Mouse (Mus musculus): ENCODE measurements around the gene Kcnma1. TPM values are rescaled to one million over a fixed set of nuclear protein-coding genes. Genes with fewer than 3 reads are reported as not detected.

Gene Kcnma1
- polyA plus RNA-seq, 2 experiments = 5.4 to 8.5 TPM

GRCm38 (mm10) chr14:23650126-23650525 is 364.2 kb downstream of the Kcnma1 start:
- H3K36me3 ChIP-seq (ENCODE audit: control insufficient read depth, insufficient read depth, low read length) = no peaks in the 10 kb centered on the region
- no peak for ATAC-seq (ENCODE audit: low FRiP score, low read depth)
- H3K9ac ChIP-seq (ENCODE audit: low read depth, low read length, severe bottlenecking) = no peak overlapping the region
- no peak overlapping the region for H3K4me3 ChIP-seq (replicated peaks; ENCODE audit: low read length)
- H3K4me2 ChIP-seq (replicated peaks; ENCODE audit: low read depth, low read length, severe bottlenecking) = no peak overlapping the region
- H3K27me3 ChIP-seq (ENCODE audit: control insufficient read depth, insufficient read depth, low read length) = no peaks in the 10 kb centered on the region
- H3K4me1 ChIP-seq (ENCODE audit: control insufficient read depth, insufficient read depth, low read length) = no peaks in the 10 kb centered on the region
- H3K9me3 ChIP-seq (ENCODE audit: control insufficient read depth, low read length) = no peaks in the 10 kb centered on the region
- H3K27ac ChIP-seq (replicated peaks; ENCODE audit: low read depth, low read length) = no peak overlapping the region
- DNase-seq (ENCODE audit: low spot score) = no peak
- no peak for TF ChIP-seq POLR2A (IDR thresholded peaks at IDR 0.05; ENCODE audit: borderline replicate concordance, extremely low read depth, insufficient read depth, insufficient read length)
- 84% methylated on average over 3 of the region's 3 CpGs for WGBS

DNA sequence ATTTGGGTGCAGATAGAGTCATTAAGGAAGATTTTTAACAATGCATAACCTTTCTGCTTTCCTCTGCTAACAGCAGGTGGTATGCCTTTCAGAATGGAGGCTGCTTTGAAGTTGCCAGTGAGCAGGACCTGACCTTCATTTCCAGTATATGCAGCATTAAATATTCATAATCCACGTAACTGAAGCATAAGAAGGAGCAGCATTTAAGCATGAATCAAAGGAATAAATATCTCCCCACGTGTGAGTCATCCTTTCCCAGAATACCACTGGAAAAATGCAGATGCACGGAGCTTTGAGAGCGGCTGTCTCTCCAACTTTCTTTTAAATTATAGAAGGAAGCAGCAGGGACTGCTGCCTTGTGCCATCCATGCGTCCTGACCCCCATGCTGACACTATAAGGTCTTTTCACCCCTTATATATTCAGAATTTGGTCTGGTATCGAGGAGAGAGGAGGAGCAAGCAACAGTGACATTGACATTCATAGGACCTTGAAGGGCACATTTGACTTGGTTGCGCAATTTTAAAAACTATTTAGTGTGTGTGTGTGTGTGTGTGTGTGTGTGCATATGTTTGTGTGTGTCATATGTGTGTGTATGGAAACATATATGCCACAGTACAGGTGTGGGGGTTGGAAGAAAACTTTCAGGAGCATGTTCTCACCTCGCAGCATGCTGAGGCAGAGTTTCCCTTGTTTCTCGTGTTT is 368.8 kb downstream of the Kcnma1 start:
- DNase-seq (ENCODE audit: low spot score) = no peak
- Histone ChIP-seq H3K4me1 (ENCODE audit: control insufficient read depth, insufficient read depth, low read length) (peaks cover 5% of the 10 kb centered on the region; the same call in 1 of the 2 replicates), H3K9me3 (ENCODE audit: control insufficient read depth, low read length) (no peaks in the 10 kb centered on the region), H3K4me3 (replicated peaks; ENCODE audit: low read length) (no peak overlapping the region), H3K36me3 (ENCODE audit: control insufficient read depth, insufficient read depth, low read length) (no peaks in the 10 kb centered on the region), H3K9ac (ENCODE audit: low read depth, low read length, severe bottlenecking) (no peak overlapping the region), H3K4me2 (replicated peaks; ENCODE audit: low read depth, low read length, severe bottlenecking) (no peak overlapping the region), H3K27ac (replicated peaks; ENCODE audit: low read depth, low read length) (no peak overlapping the region), H3K27me3 (ENCODE audit: control insufficient read depth, insufficient read depth, low read length) (no peaks in the 10 kb centered on the region)
- no peak for TF ChIP-seq POLR2A (IDR thresholded peaks at IDR 0.05; ENCODE audit: borderline replicate concordance, extremely low read depth, insufficient read depth, insufficient read length)
- ATAC-seq (ENCODE audit: low FRiP score, low read depth) = no peak
- WGBS = 74% methylated on average over 9 of the region's 9 CpGs

DNA sequence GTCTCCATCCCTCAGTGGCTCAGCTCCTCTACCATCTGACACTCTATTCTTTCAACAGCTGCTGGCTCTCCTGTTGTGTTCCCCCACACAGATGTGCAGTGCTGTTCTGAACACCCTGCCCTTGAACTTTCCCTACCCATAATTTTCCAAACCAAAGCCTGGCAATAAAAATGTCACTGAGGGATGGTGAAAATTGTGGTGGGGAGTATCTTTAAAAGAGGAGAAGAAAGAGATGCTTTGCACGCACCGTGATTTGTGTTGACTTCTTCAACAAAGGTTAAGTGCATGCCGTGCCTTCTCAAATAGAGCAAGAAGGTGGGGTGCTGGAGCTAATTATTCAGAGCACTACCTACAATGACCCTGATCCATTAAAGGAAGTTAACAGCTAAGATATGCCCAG is 371.1 kb downstream of the Kcnma1 start:
- DNase-seq (ENCODE audit: low spot score) (no peak), ATAC-seq (ENCODE audit: low FRiP score, low read depth) (no peak)
- Histone ChIP-seq H3K27me3 (ENCODE audit: control insufficient read depth, insufficient read depth, low read length) (no peaks in the 10 kb centered on the region), H3K9ac (ENCODE audit: low read depth, low read length, severe bottlenecking) (no peak overlapping the region), H3K9me3 (ENCODE audit: control insufficient read depth, low read length) (no peaks in the 10 kb centered on the region), H3K4me3 (replicated peaks; ENCODE audit: low read length) (no peak overlapping the region), H3K4me2 (replicated peaks; ENCODE audit: low read depth, low read length, severe bottlenecking) (no peak overlapping the region), H3K4me1 (ENCODE audit: control insufficient read depth, insufficient read depth, low read length) (peaks cover 12% of the 10 kb centered on the region), H3K27ac (replicated peaks; ENCODE audit: low read depth, low read length) (no peak overlapping the region), H3K36me3 (ENCODE audit: control insufficient read depth, insufficient read depth, low read length) (no peaks in the 10 kb centered on the region)
- no peak for TF ChIP-seq POLR2A (IDR thresholded peaks at IDR 0.05; ENCODE audit: borderline replicate concordance, extremely low read depth, insufficient read depth, insufficient read length)
- 30% methylated on average over 3 of the region's 3 CpGs for WGBS

DNA sequence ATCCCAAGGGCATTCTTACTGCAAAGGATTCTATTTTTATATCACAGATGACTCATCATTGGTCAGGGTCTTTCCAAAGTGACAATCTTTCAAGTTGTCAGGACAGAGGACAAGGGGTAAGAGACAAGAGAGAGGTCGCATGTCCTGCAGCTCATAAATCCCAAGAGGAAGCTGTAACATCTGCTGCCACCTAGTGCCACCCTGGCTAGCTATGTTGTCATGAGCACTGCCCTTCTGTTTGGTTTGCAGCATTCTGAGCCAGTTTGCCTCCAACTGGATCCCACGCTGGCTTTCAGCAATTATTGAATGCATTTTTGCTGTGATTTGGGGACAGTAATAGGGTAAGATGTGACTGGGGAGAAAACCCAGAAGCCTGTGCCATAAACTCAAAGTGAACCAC is 373.6 kb downstream of the Kcnma1 start:
- ATAC-seq (ENCODE audit: low FRiP score, low read depth) = no peak
- Histone ChIP-seq H3K9me3 (ENCODE audit: control insufficient read depth, low read length) (no peaks in the 10 kb centered on the region), H3K4me3 (replicated peaks; ENCODE audit: low read length) (no peak overlapping the region), H3K36me3 (ENCODE audit: control insufficient read depth, insufficient read depth, low read length) (no peaks in the 10 kb centered on the region), H3K4me2 (replicated peaks; ENCODE audit: low read depth, low read length, severe bottlenecking) (no peak overlapping the region), H3K27ac (replicated peaks; ENCODE audit: low read depth, low read length) (no peak overlapping the region), H3K27me3 (ENCODE audit: control insufficient read depth, insufficient read depth, low read length) (no peaks in the 10 kb centered on the region), H3K4me1 (ENCODE audit: control insufficient read depth, insufficient read depth, low read length) (peaks cover 12% of the 10 kb centered on the region), H3K9ac (ENCODE audit: low read depth, low read length, severe bottlenecking) (no peak overlapping the region)
- TF ChIP-seq POLR2A (IDR thresholded peaks at IDR 0.05; ENCODE audit: borderline replicate concordance, extremely low read depth, insufficient read depth, insufficient read length) = no peak
- 30% methylated on average over 2 of the region's 2 CpGs for WGBS
- DNase-seq (ENCODE audit: low spot score) = no peak

DNA sequence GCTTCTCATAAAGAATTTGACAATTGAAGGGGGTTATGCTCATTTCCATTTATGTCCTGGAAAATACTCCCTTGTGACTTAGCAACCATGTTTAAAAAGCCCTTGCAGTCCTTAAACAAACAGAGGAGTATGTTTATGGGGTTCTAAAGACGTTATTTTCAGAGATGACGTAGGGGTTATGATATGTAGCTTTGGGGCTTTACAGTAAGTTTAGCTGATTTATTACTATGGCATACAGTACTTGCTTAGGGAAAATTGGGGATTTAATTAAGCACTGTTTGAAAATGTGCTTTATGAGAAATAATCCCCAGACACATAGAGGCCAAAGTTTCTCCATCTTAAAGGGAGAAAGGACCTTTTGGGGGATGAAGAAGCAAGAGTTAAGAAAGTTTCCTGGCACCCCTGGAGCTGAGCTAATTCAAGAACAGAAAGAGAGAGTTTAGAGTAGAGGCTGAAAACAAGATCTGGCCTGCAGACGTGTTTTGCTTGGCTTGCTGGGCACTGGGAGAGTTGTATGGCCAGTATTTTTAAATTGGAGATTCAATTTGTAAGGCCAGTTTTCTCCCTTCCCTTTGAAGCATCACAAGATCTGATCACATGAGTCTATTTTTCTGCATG is 376.1 kb downstream of the Kcnma1 start:
- no peaks in the 10 kb centered on the region for H3K36me3 ChIP-seq (ENCODE audit: control insufficient read depth, insufficient read depth, low read length)
- DNase-seq (ENCODE audit: low spot score) (peak; percentile 58), ATAC-seq (ENCODE audit: low FRiP score, low read depth) (peak; percentile 81)
- WGBS = 32% methylated on average over 3 of the region's 3 CpGs
- no peaks in the 10 kb centered on the region for H3K9me3 ChIP-seq (ENCODE audit: control insufficient read depth, low read length)
- H3K4me2 ChIP-seq (replicated peaks; ENCODE audit: low read depth, low read length, severe bottlenecking) = no peak overlapping the region
- H3K9ac ChIP-seq (ENCODE audit: low read depth, low read length, severe bottlenecking) = no peak overlapping the region
- H3K27me3 ChIP-seq (ENCODE audit: control insufficient read depth, insufficient read depth, low read length) = no peaks in the 10 kb centered on the region
- TF ChIP-seq POLR2A (IDR thresholded peaks at IDR 0.05; ENCODE audit: borderline replicate concordance, extremely low read depth, insufficient read depth, insufficient read length) = no peak
- H3K4me3 ChIP-seq (replicated peaks; ENCODE audit: low read length) = no peak overlapping the region
- H3K4me1 ChIP-seq (ENCODE audit: control insufficient read depth, insufficient read depth, low read length) = peaks cover 12% of the 10 kb centered on the region
- H3K27ac ChIP-seq (replicated peaks; ENCODE audit: low read depth, low read length) = peak overlapping the region; percentile 27; the same call in 1 of the 2 replicates

Measured in limb, embryonic 14.5 days (tissue).